18 mouse cellular contexts compared by ENCODE assay signal in the genomic region with DNA sequence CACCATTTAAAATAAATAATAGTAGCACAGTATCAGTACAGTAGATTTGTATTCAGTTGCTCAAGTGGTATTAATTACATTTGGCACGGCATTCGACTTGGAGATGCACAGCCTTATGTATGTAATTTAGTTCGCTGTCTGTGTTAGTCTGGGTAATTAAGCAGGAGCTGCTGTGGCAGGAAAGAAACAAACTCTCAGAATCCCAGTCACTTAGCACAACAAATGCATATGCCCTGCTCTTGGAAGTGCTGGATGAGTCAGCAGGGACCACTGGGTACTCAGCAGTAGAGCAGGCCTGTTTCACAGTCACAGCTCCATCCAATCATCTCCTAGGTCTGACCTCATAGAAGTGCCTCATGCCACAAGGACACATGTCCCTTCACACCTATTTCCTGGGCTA.
A peak's percentile ranks its signal among the peaks of the same experiment; 100 is the strongest.
DNase-seq lines count a peak whose midpoint lies in the region; ATAC-seq lines count a peak whose summit lies in the region.
"Had no signal": no experiment of that assay in that cellular context is flagged by ENCODE, and none has a peak within 500 bp of the region (broad histone marks: within the 10 kb centered on the region; RNA-seq: fewer than 3 reads in every experiment).

No protein-coding gene starts in this region.

- no peaks in the 10 kb centered on the region for H3K27me3 ChIP-seq in hindbrain, embryonic 14.5 days (ENCODE audit: control insufficient read depth, insufficient read depth, low read length)
- H3K27me3 ChIP-seq in hindbrain, embryonic 10.5 days (ENCODE audit: insufficient read depth, poor library complexity, severe bottlenecking): no peaks in the 10 kb centered on the region
- no peaks in the 10 kb centered on the region for H3K27me3 ChIP-seq in hindbrain, embryonic 16.5 days (replicated peaks; ENCODE audit: control insufficient read depth, insufficient read depth, low read length)
- H3K27me3 ChIP-seq: heart, embryonic 13.5 days; neural tube, embryonic 12.5 days had no signal

- peak; percentile 75 for ATAC-seq in hindbrain, embryonic 14.5 days (ENCODE audit: low FRiP score)
- peak; percentile 77 for ATAC-seq in hindbrain, embryonic 16.5 days

- H3K4me1 ChIP-seq in hindbrain, embryonic 14.5 days (replicated peaks; ENCODE audit: control insufficient read depth, insufficient read depth, low read length): no peaks in the 10 kb centered on the region
- H3K4me1 ChIP-seq in hindbrain, embryonic 10.5 days (replicated peaks): no peaks in the 10 kb centered on the region
- 0 out of 2 replicates have a peak, but pooled peaks cover 4% of the 10 kb centered on the region for H3K4me1 ChIP-seq in hindbrain, embryonic 16.5 days (ENCODE audit: control insufficient read depth, insufficient read depth, low read depth, low read length)
- H3K4me1 ChIP-seq: neural tube, embryonic 12.5 days had no signal

- no peak overlapping the region for H3K27ac ChIP-seq in hindbrain, embryonic 14.5 days
- no peak overlapping the region for H3K27ac ChIP-seq in hindbrain, embryonic 10.5 days
- H3K27ac ChIP-seq in hindbrain, embryonic 16.5 days (ENCODE audit: low read depth, low read length): no peak overlapping the region
- H3K27ac ChIP-seq: heart, embryonic 13.5 days; neural tube, embryonic 12.5 days had no signal

- H3K9me3 ChIP-seq in hindbrain, embryonic 14.5 days (ENCODE audit: control insufficient read depth, low read length): no peaks in the 10 kb centered on the region
- no peaks in the 10 kb centered on the region for H3K9me3 ChIP-seq in hindbrain, embryonic 10.5 days
- no peaks in the 10 kb centered on the region for H3K9me3 ChIP-seq in hindbrain, embryonic 16.5 days (ENCODE audit: control insufficient read depth, low read length)
- H3K9me3 ChIP-seq: heart, embryonic 13.5 days; neural tube, embryonic 12.5 days had no signal

- H3K36me3 ChIP-seq in hindbrain, embryonic 14.5 days (replicated peaks; ENCODE audit: control insufficient read depth, insufficient read depth): no peaks in the 10 kb centered on the region
- no peaks in the 10 kb centered on the region for H3K36me3 ChIP-seq in hindbrain, embryonic 10.5 days
- H3K36me3 ChIP-seq in hindbrain, embryonic 16.5 days (ENCODE audit: control insufficient read depth, insufficient read depth, low read length): no peaks in the 10 kb centered on the region
- H3K36me3 ChIP-seq: heart, embryonic 13.5 days; neural tube, embryonic 12.5 days had no signal

- no peak overlapping the region for H3K4me2 ChIP-seq in hindbrain, embryonic 14.5 days (replicated peaks)
- H3K4me2 ChIP-seq in hindbrain, embryonic 16.5 days (ENCODE audit: low read length): no peak overlapping the region
- H3K4me2 ChIP-seq: heart, embryonic 13.5 days; neural tube, embryonic 12.5 days had no signal

- no peak for DNase-seq in hindbrain, embryonic 14.5 days (ENCODE audit: low spot score)
- DNase-seq in hindbrain, embryonic 10.5 days (ENCODE audit: low spot score): no peak
- peak; percentile 11 for DNase-seq in ES-CJ7 (ENCODE audit: low read depth, low spot score)
- DNase-seq in MN1 (ENCODE audit: low spot score): peak; percentile 61
- DNase-seq in cerebellum, postnatal 25 days: no peak
- DNase-seq in lung, postnatal 10 days: no peak
- DNase-seq: adrenal gland, postnatal 10 days; cerebellum, adult 11-12 months; cerebellum, postnatal 36 days; kidney, adult 8-10 months; kidney, postnatal 14 days; lung, adult 2 months; lung, postnatal 36 days; right cerebral cortex, postnatal 25 days; thymus, postnatal 4 days had no signal

- WGBS in hindbrain, embryonic 14.5 days: 46% methylated on average over 3 of the region's 3 CpGs
- 91% methylated on average over 3 of the region's 3 CpGs for whole genome bisulfite sequencing in hindbrain, embryonic 10.5 days
- WGBS in hindbrain, embryonic 16.5 days: 44% methylated on average over 3 of the region's 3 CpGs

- no peak overlapping the region for H3K9ac ChIP-seq in hindbrain, embryonic 14.5 days
- H3K9ac ChIP-seq in hindbrain, embryonic 16.5 days (ENCODE audit: low read depth, low read length): no peak overlapping the region
- H3K9ac ChIP-seq: heart, embryonic 13.5 days; neural tube, embryonic 12.5 days had no signal

- H3K4me3 ChIP-seq in hindbrain, embryonic 14.5 days (replicated peaks; ENCODE audit: low read length): no peak overlapping the region
- no peak overlapping the region for H3K4me3 ChIP-seq in hindbrain, embryonic 10.5 days
- H3K4me3 ChIP-seq in hindbrain, embryonic 16.5 days (ENCODE audit: low read length): no peak overlapping the region
- H3K4me3 ChIP-seq: heart, embryonic 13.5 days; neural tube, embryonic 12.5 days had no signal

Comparison
In these comparisons a context has a peak if more than half of its experiments do, and no peak if none do; other contexts are left out.
1. DNase-seq: peak in ES-CJ7 (single experiment) and MN1 (single experiment); none in hindbrain, embryonic 14.5 days (single experiment), hindbrain, embryonic 10.5 days (single experiment), cerebellum, postnatal 25 days (0 of 2) and lung, postnatal 10 days (single experiment).